Mouse (Mus musculus) hindbrain, embryonic 16.5 days (tissue): ENCODE results near the gene Fam19a3. TPM values are rescaled to one million over a fixed set of nuclear protein-coding genes. Genes with fewer than 3 reads are reported as not detected.

Experiments used
- ATAC-seq: fragments of 200-750 bp; cut with Nextera tagmentation; 2 replicates; pipeline ENCODE4 v1.8.0; 2017; ENCODE audit warnings: moderate TSS enrichment, moderate library complexity
- H3K27ac ChIP-seq: fragments of 300-500 bp; sonication (generic); 2 replicates; pipeline ENCODE4 v1.5.1; 2014; ENCODE audit warnings: low read depth, mild to moderate bottlenecking, control low read depth, low read length, moderate library complexity
- H3K27me3 ChIP-seq: fragments of 300-500 bp; sonication (generic); replicated peaks from 2 replicates; pipeline ENCODE4 v1.6.1; 2014; ENCODE audit warnings: low read length; ENCODE audit not compliant: control insufficient read depth, insufficient read depth
- H3K36me3 ChIP-seq: fragments of 300-500 bp; sonication (generic); 2 replicates; pipeline ENCODE4 v1.6.1; 2014; ENCODE audit warnings: mild to moderate bottlenecking, low read length, moderate library complexity, mixed read lengths; ENCODE audit not compliant: control insufficient read depth, insufficient read depth
- H3K4me1 ChIP-seq: fragments of 300-500 bp; sonication (generic); 2 replicates; pipeline ENCODE4 v1.6.1; 2014; ENCODE audit warnings: low read depth, low read length; ENCODE audit not compliant: control insufficient read depth, insufficient read depth
- H3K4me2 ChIP-seq: fragments of 300-500 bp; sonication (generic); 2 replicates; pipeline ENCODE4 v1.6.1; 2014; ENCODE audit warnings: mild to moderate bottlenecking, low read length, control low read depth, moderate library complexity
- H3K4me3 ChIP-seq: fragments of 300-500 bp; sonication (generic); 2 replicates; pipeline ENCODE4 v1.5.1; 2014; ENCODE audit warnings: mild to moderate bottlenecking, low read length, control low read depth, moderate library complexity
- H3K9ac ChIP-seq: fragments of 300-500 bp; sonication (generic); 2 replicates; pipeline ENCODE4 v1.6.1; 2014; ENCODE audit warnings: low read depth, mild to moderate bottlenecking, control low read depth, low read length, moderate library complexity
- H3K9me3 ChIP-seq: fragments of 300-500 bp; sonication (generic); 2 replicates; pipeline ENCODE4 v1.6.1; 2014; ENCODE audit warnings: mild to moderate bottlenecking, low read length, moderate library complexity; ENCODE audit not compliant: control insufficient read depth
- WGBS: fragments of 180-500 bp; shearing (Covaris S2); extraction: QIAGEN DNeasy Blood & Tissue Kit; methylation state at CpG from one replicate; pipeline ENCODE4 v1.1.7; 2014; 5-methylcytosine and 5-hydroxymethylcytosine counted together
- polyA plus RNA-seq: library from polyadenylated mRNA; unstranded; fragments of >200 nt; fragmentation: Nextera tagmentation; extraction: Ambion mirVana; gene quantifications from 2 replicates; pipeline ENCODE4 v1.2.1, GENCODE M21; 2015

The Fam19a3 gene
- polyA plus RNA-seq, 1 experiment from 2014 or later = 0.05 TPM

- no peaks in the 10 kb centered on the region; the same call in 1 of the 2 replicates for H3K36me3 ChIP-seq
- no peak overlapping the region for H3K4me2 ChIP-seq
- no peak for ATAC-seq
- H3K4me1 ChIP-seq = peaks cover 15% of the 10 kb centered on the region
- WGBS = 72% methylated on average over 12 of the region's 12 CpGs
- H3K4me3 ChIP-seq = no peak overlapping the region
- H3K27ac ChIP-seq = peak overlapping the region; percentile 29; the same call in 1 of the 2 replicates
- H3K9me3 ChIP-seq = no peaks in the 10 kb centered on the region
- H3K27me3 ChIP-seq = 0 out of 2 replicates have a peak, but pooled peaks cover under 1% of the 10 kb centered on the region
- H3K9ac ChIP-seq = no peak overlapping the region
Observed at GRCm38 (mm10) chr3:104794953-104795470, 13.4 kb upstream of the Fam19a3 start.

GRCm38 (mm10) chr3:104793871-104794828 lies 12.5 kb upstream of the Fam19a3 start:
- no peak overlapping the region for H3K9ac ChIP-seq
- H3K27me3 ChIP-seq = 0 out of 2 replicates have a peak, but pooled peaks cover 3% of the 10 kb centered on the region
- peaks cover 17% of the 10 kb centered on the region for H3K4me1 ChIP-seq
- WGBS = 52% methylated on average over 20 of the region's 20 CpGs
- H3K4me3 ChIP-seq = no peak overlapping the region
- H3K27ac ChIP-seq = peak overlapping the region; percentile 41
- no peaks in the 10 kb centered on the region; the same call in 1 of the 2 replicates for H3K36me3 ChIP-seq
- H3K9me3 ChIP-seq = no peaks in the 10 kb centered on the region
- peak; percentile 74 for ATAC-seq
- H3K4me2 ChIP-seq = no peak overlapping the region

- Histone ChIP-seq H3K27me3 (0 out of 2 replicates have a peak, but pooled peaks cover 3% of the 10 kb centered on the region), H3K27ac (no peak overlapping the region), H3K4me1 (peaks cover 23% of the 10 kb centered on the region), H3K4me2 (no peak overlapping the region), H3K36me3 (no peaks in the 10 kb centered on the region; the same call in 1 of the 2 replicates), H3K9ac (no peak overlapping the region), H3K4me3 (no peak overlapping the region), H3K9me3 (no peaks in the 10 kb centered on the region)
- 71% methylated on average over 15 of the region's 15 CpGs for WGBS
- ATAC-seq = no peak
Observed at GRCm38 (mm10) chr3:104792360-104793270, 11.0 kb upstream of the Fam19a3 start.

- Histone ChIP-seq H3K4me3 (no peak overlapping the region), H3K4me2 (no peak overlapping the region), H3K4me1 (peaks cover 23% of the 10 kb centered on the region), H3K27me3 (0 out of 2 replicates have a peak, but pooled peaks cover 3% of the 10 kb centered on the region), H3K36me3 (no peaks in the 10 kb centered on the region; the same call in 1 of the 2 replicates), H3K27ac (no peak overlapping the region), H3K9me3 (no peaks in the 10 kb centered on the region), H3K9ac (no peak overlapping the region)
- WGBS = 94% methylated on average over 8 of the region's 8 CpGs
- no peak for ATAC-seq
Observed at GRCm38 (mm10) chr3:104791671-104792070, 10.0 kb upstream of the Fam19a3 start.

GRCm38 (mm10) chr3:104791017-104791416 lies 9.4 kb upstream of the Fam19a3 start:
- Histone ChIP-seq H3K4me1 (peaks cover 23% of the 10 kb centered on the region), H3K4me3 (peak overlapping the region; percentile 58)

GRCm38 (mm10) chr3:104790401-104790937 lies 8.8 kb upstream of the Fam19a3 start:
- Histone ChIP-seq H3K27me3 (0 out of 2 replicates have a peak, but pooled peaks cover 3% of the 10 kb centered on the region), H3K27ac (peak overlapping the region; percentile 54), H3K9ac (peak overlapping the region; percentile 68), H3K4me1 (peaks cover 23% of the 10 kb centered on the region), H3K36me3 (no peaks in the 10 kb centered on the region), H3K4me3 (peak overlapping the region; percentile 58), H3K9me3 (no peaks in the 10 kb centered on the region), H3K4me2 (peak overlapping the region; percentile 90)
- ATAC-seq = peak; percentile 14; the same call in 1 of the 2 replicates
- 30% methylated on average over 6 of the region's 6 CpGs for WGBS

More at GRCm38 (mm10) chr3:104791017-104791416, 9.4 kb upstream of the Fam19a3 start:
- Histone ChIP-seq H3K27ac (peak overlapping the region; percentile 49; the same call in 1 of the 2 replicates), H3K9ac (no peak overlapping the region), H3K27me3 (0 out of 2 replicates have a peak, but pooled peaks cover 3% of the 10 kb centered on the region), H3K4me2 (peak overlapping the region; percentile 90), H3K36me3 (no peaks in the 10 kb centered on the region), H3K9me3 (no peaks in the 10 kb centered on the region)
- ATAC-seq = peak; percentile 15; the same call in 1 of the 2 replicates
- WGBS = 32% methylated on average over 3 of the region's 4 CpGs

- Histone ChIP-seq H3K4me2 (peak overlapping the region; percentile 90), H3K27ac (peak overlapping the region; percentile 54), H3K4me1 (peaks cover 23% of the 10 kb centered on the region), H3K9ac (peak overlapping the region; percentile 68), H3K4me3 (peak overlapping the region; percentile 58), H3K27me3 (0 out of 2 replicates have a peak, but pooled peaks cover 3% of the 10 kb centered on the region), H3K36me3 (no peaks in the 10 kb centered on the region), H3K9me3 (no peaks in the 10 kb centered on the region)
- 35% methylated on average over 13 of the region's 13 CpGs for WGBS
- no peak for ATAC-seq
Observed at GRCm38 (mm10) chr3:104789822-104790221, 8.2 kb upstream of the Fam19a3 start.

GRCm38 (mm10) chr3:104789312-104789605 lies 7.6 kb upstream of the Fam19a3 start:
- Histone ChIP-seq H3K9me3 (no peaks in the 10 kb centered on the region), H3K27me3 (0 out of 2 replicates have a peak, but pooled peaks cover 7% of the 10 kb centered on the region), H3K4me3 (peak overlapping the region; percentile 58), H3K9ac (peak overlapping the region; percentile 68), H3K27ac (peak overlapping the region; percentile 51; the same call in 1 of the 2 replicates), H3K36me3 (no peaks in the 10 kb centered on the region), H3K4me1 (peaks cover 23% of the 10 kb centered on the region), H3K4me2 (peak overlapping the region; percentile 90)
- WGBS = 5% methylated on average over 10 of the region's 10 CpGs
- ATAC-seq = no peak; the same call in 1 of the 2 replicates
